Mouse (Mus musculus): ENCODE data around the gene Scd2. TPM values are rescaled to one million over a fixed set of nuclear protein-coding genes. Genes with fewer than 3 reads are reported as not detected.

The Scd2 gene
- 9.7 and 10.6 TPM in 2 replicates for polyA plus RNA-seq (2012)

GRCm38 (mm10) chr19:44292941-44293768, at the start of gene Scd2:
Scd2 (plus strand) TSS chr19:44293674.

GRCm38 (mm10) chr19:44332833-44333623, 39.6 kb downstream of the Scd2 start, which contains the start of gene Scd4:
Scd4 (plus strand) TSS chr19:44333092.

Other genes with a start within 250 kb of the Scd2 start
- gene Erlin1, start 223.9 kb upstream of the Scd2 start, polyA plus RNA-seq (2012): 26.3 and 30.6 TPM in 2 replicates
- 14.5 TPM in 2 replicates for gene Chuk, start 186.2 kb upstream of the Scd2 start, polyA plus RNA-seq (2012)
- 5.7 and 6.5 TPM in 2 replicates for gene Cwf19l1, start 157.8 kb upstream of the Scd2 start, polyA plus RNA-seq (2012)
- gene Bloc1s2, start 147.2 kb upstream of the Scd2 start, polyA plus RNA-seq (2012): 179 and 203 TPM in 2 replicates
- not detected in 2 replicates for gene Pkd2l1, start 101.2 kb upstream of the Scd2 start, polyA plus RNA-seq (2012)
- gene Scd3, start 90.4 kb upstream of the Scd2 start, polyA plus RNA-seq (2012): not detected in 2 replicates
- gene Scd4, start 39.4 kb downstream of the Scd2 start, polyA plus RNA-seq (2012): 0.02 and 0.04 TPM in 2 replicates
- gene Scd1, start 114.2 kb downstream of the Scd2 start, polyA plus RNA-seq (2012): 1.4 and 3.9 TPM in 2 replicates
- not detected in 2 replicates for gene Wnt8b, start 199.8 kb downstream of the Scd2 start, polyA plus RNA-seq (2012)

Data from megakaryocyte-erythroid progenitor cell, adult 5 weeks (primary cell).